Comparison of ENCODE assay signal across 21 mouse cellular contexts in genomic region chr11:90326146-90326545, GRCm38 (mm10).
"Had no signal": no experiment of that assay in that cellular context is flagged by ENCODE, and none has a peak within 500 bp of the region (broad histone marks: within the 10 kb centered on the region; RNA-seq: fewer than 3 reads in every experiment).

No protein-coding gene starts in this region.

- H3K27ac ChIP-seq: embryonic facial prominence, embryonic 12.5 days; forebrain, embryonic 10.5 days; forebrain, embryonic 12.5 days; forebrain, embryonic 13.5 days; forebrain, embryonic 15.5 days; gastrocnemius, adult 2 months; heart, adult 2 months had no signal

- H3K9ac ChIP-seq: embryonic facial prominence, embryonic 12.5 days; forebrain, embryonic 12.5 days; forebrain, embryonic 13.5 days; forebrain, embryonic 15.5 days; forebrain, postnatal 0 days had no signal

- H3K4me3 ChIP-seq: embryonic facial prominence, embryonic 12.5 days; erythroblast, embryonic 14.5 days; forebrain, embryonic 10.5 days; forebrain, embryonic 12.5 days; forebrain, embryonic 13.5 days; forebrain, embryonic 15.5 days; gastrocnemius, adult 2 months; heart, adult 2 months had no signal

- H3K4me2 ChIP-seq: embryonic facial prominence, embryonic 12.5 days; forebrain, embryonic 12.5 days; forebrain, embryonic 13.5 days; forebrain, embryonic 15.5 days had no signal

- H3K4me1 ChIP-seq: forebrain, embryonic 10.5 days; forebrain, embryonic 12.5 days; forebrain, embryonic 15.5 days had no signal

- H3K27me3 ChIP-seq: embryonic facial prominence, embryonic 12.5 days; forebrain, embryonic 12.5 days; forebrain, embryonic 13.5 days; forebrain, embryonic 15.5 days had no signal

- H3K36me3 ChIP-seq: embryonic facial prominence, embryonic 12.5 days; forebrain, embryonic 10.5 days; forebrain, embryonic 12.5 days; forebrain, embryonic 15.5 days had no signal

- ATAC-seq: forebrain, embryonic 13.5 days; forebrain, embryonic 14.5 days; forebrain, embryonic 15.5 days; forebrain, embryonic 16.5 days; forebrain, postnatal 0 days had no signal

- DNase-seq: cerebellum, adult 18-20 months; cerebellum, adult 2 months; cerebellum, adult 8-10 months; cerebellum, adult 9-10 months; cerebellum, adult 9-11 months; cerebellum, postnatal 10 days; cerebellum, postnatal 14 days; cerebellum, postnatal 25 days; cerebellum, postnatal 36 days; embryo, embryonic 11 days; forebrain, postnatal 0 days had no signal

- H3K9me3 ChIP-seq: embryonic facial prominence, embryonic 12.5 days; forebrain, embryonic 10.5 days; forebrain, embryonic 12.5 days; forebrain, embryonic 15.5 days had no signal
